Comparison of ENCODE assay signal across 8 mouse cellular contexts in genomic region chr11:117265981-117266905, GRCm38 (mm10).
DNase-seq lines count a peak whose midpoint lies in the region; ATAC-seq lines count a peak whose summit lies in the region.

No protein-coding gene starts in this region.

- peaks cover 47% of the 10 kb centered on the region for H3K4me1 ChIP-seq in intestine, embryonic 15.5 days (replicated peaks)
- H3K4me1 ChIP-seq in limb, embryonic 13.5 days, result peaks cover 66% of the 10 kb centered on the region
- H3K4me1 ChIP-seq in midbrain, embryonic 14.5 days (ENCODE audit: control insufficient read depth, insufficient read depth, low read length), result peaks cover 34% of the 10 kb centered on the region

- 2% methylated on average over 69 of the region's 69 CpGs for WGBS in intestine, embryonic 15.5 days
- WGBS in limb, embryonic 13.5 days, result under 1% methylated on average over 53 of the region's 69 CpGs
- WGBS in midbrain, embryonic 14.5 days, result under 1% methylated on average over 69 of the region's 69 CpGs

- no peaks in the 10 kb centered on the region for H3K9me3 ChIP-seq in intestine, embryonic 15.5 days
- no peaks in the 10 kb centered on the region for H3K9me3 ChIP-seq in limb, embryonic 13.5 days
- no peaks in the 10 kb centered on the region for H3K9me3 ChIP-seq in midbrain, embryonic 14.5 days (ENCODE audit: control insufficient read depth, low read length)

- no peaks in the 10 kb centered on the region for H3K36me3 ChIP-seq in intestine, embryonic 15.5 days
- no peaks in the 10 kb centered on the region for H3K36me3 ChIP-seq in limb, embryonic 13.5 days
- H3K36me3 ChIP-seq in midbrain, embryonic 14.5 days (ENCODE audit: control insufficient read depth, insufficient read depth, low read length), result no peaks in the 10 kb centered on the region

- peak overlapping the region; percentile 76 for H3K9ac ChIP-seq in intestine, embryonic 15.5 days
- H3K9ac ChIP-seq in limb, embryonic 13.5 days, result peak overlapping the region; percentile 91
- H3K9ac ChIP-seq in midbrain, embryonic 14.5 days (replicated peaks; ENCODE audit: low read length), result peak overlapping the region; percentile 60

- peak; percentile 89 for DNase-seq in MN1 (ENCODE audit: low spot score)
- peak; percentile 92 for DNase-seq in embryo, embryonic 10 days (ENCODE audit: low spot score)
- peak; percentile 69 for DNase-seq in midbrain, embryonic 14.5 days
- peak; percentile 85 to 90 for DNase-seq in spleen, adult 18-20 months
- DNase-seq in cerebellum, adult 11 months, result no peak

- peak overlapping the region; percentile 83 for H3K4me2 ChIP-seq in intestine, embryonic 15.5 days (replicated peaks)
- peak overlapping the region; percentile 89 for H3K4me2 ChIP-seq in limb, embryonic 13.5 days (replicated peaks)
- peak overlapping the region; percentile 71 for H3K4me2 ChIP-seq in midbrain, embryonic 14.5 days (ENCODE audit: low read length)

- ATAC-seq in granulocyte monocyte progenitor cell, adult 5-6 weeks (replicated peaks; ENCODE audit: poor library complexity, severe bottlenecking), result peak; percentile 74
- peak; percentile 88 for ATAC-seq in intestine, embryonic 15.5 days
- ATAC-seq in limb, embryonic 13.5 days (ENCODE audit: low FRiP score, low read depth), result peak; percentile 90
- ATAC-seq in midbrain, embryonic 14.5 days (ENCODE audit: low FRiP score, low TSS enrichment), result peak; percentile 57

- no peaks in the 10 kb centered on the region for H3K27me3 ChIP-seq in intestine, embryonic 15.5 days (replicated peaks)
- H3K27me3 ChIP-seq in limb, embryonic 13.5 days, result no peaks in the 10 kb centered on the region
- H3K27me3 ChIP-seq in midbrain, embryonic 14.5 days (ENCODE audit: control insufficient read depth, insufficient read depth, low read length), result no peaks in the 10 kb centered on the region

- peak overlapping the region; percentile 69 for H3K4me3 ChIP-seq in intestine, embryonic 15.5 days (replicated peaks)
- H3K4me3 ChIP-seq in limb, embryonic 13.5 days, result peak overlapping the region; percentile 87
- peak overlapping the region; percentile 44 for H3K4me3 ChIP-seq in midbrain, embryonic 14.5 days (replicated peaks; ENCODE audit: low read depth, low read length)

- peak overlapping the region; percentile 90 for H3K27ac ChIP-seq in intestine, embryonic 15.5 days
- H3K27ac ChIP-seq in limb, embryonic 13.5 days, result peak overlapping the region; percentile 92
- H3K27ac ChIP-seq in midbrain, embryonic 14.5 days (replicated peaks; ENCODE audit: low read depth, low read length), result no peak overlapping the region
